Mouse (Mus musculus): ENCODE measurements around the gene Pidd1. TPM values are rescaled to one million over a fixed set of nuclear protein-coding genes. Genes with fewer than 3 reads are reported as not detected.

Pidd1 gene
- polyA plus RNA-seq, 1 experiment from 2014 or later: 1.5 TPM

Other genes with a start within 250 kb of the Pidd1 start
- 1.2 to 3.9 TPM (median 2.3 TPM) in 3 replicates for gene Lrrc56, start 249.9 kb downstream of the Pidd1 start, polyA plus RNA-seq (2018)
- gene Lmntd2, start 229.9 kb downstream of the Pidd1 start, polyA plus RNA-seq (2018): not detected in 3 replicates
- gene Rassf7, start 228.2 kb downstream of the Pidd1 start, polyA plus RNA-seq (2018): 0.60 to 3.0 TPM (median 2.4 TPM) in 3 replicates
- gene Phrf1, start 215.2 kb downstream of the Pidd1 start, polyA plus RNA-seq (2018): 36.7 to 44.4 TPM (median 42.6 TPM) in 3 replicates
- 119 to 344 TPM (median 190 TPM) in 3 replicates for gene Irf7, start 177.5 kb downstream of the Pidd1 start, polyA plus RNA-seq (2018)
- not detected in 3 replicates for gene Cdhr5, start 167.2 kb downstream of the Pidd1 start, polyA plus RNA-seq (2018)
- gene Sct, start 164.9 kb downstream of the Pidd1 start, polyA plus RNA-seq (2018): not detected in 3 replicates
- 0.09 TPM in 1 of 3 replicates, not detected in the others for gene Drd4, start 152.0 kb downstream of the Pidd1 start, polyA plus RNA-seq (2018)
- gene Deaf1, start 116.3 kb downstream of the Pidd1 start, polyA plus RNA-seq (2018): 14.6 to 16.7 TPM (median 16.5 TPM) in 3 replicates
- 10.2 to 25.3 TPM (median 18.7 TPM) in 3 replicates for gene Tmem80, start 116.3 kb downstream of the Pidd1 start, polyA plus RNA-seq (2018)
- gene Eps8l2, start 105.1 kb downstream of the Pidd1 start, polyA plus RNA-seq (2018): not detected in 3 replicates
- gene Taldo1, start 51.8 kb downstream of the Pidd1 start, polyA plus RNA-seq (2018): 238 to 467 TPM (median 415 TPM) in 3 replicates
- 8.0 to 25.6 TPM (median 17.6 TPM) in 3 replicates for gene Gatd1, start 29.9 kb downstream of the Pidd1 start, polyA plus RNA-seq (2018)
- not detected in 3 replicates for gene Cend1, start 14.5 kb downstream of the Pidd1 start, polyA plus RNA-seq (2018)
- 12.7 to 36.5 TPM (median 27.8 TPM) in 3 replicates for gene Slc25a22, start 6.1 kb downstream of the Pidd1 start, polyA plus RNA-seq (2018)
- 766 to 855 TPM (median 779 TPM) in 3 replicates for gene Rplp2, start 3.3 kb upstream of the Pidd1 start, polyA plus RNA-seq (2018)
- 36.1 to 135 TPM (median 74.0 TPM) in 3 replicates for gene Pnpla2, start 11.2 kb upstream of the Pidd1 start, polyA plus RNA-seq (2018)
- 15.7 to 22.0 TPM (median 19.0 TPM) in 3 replicates for gene Cracr2b, start 17.1 kb upstream of the Pidd1 start, polyA plus RNA-seq (2018)
- 58.4 to 83.6 TPM (median 60.3 TPM) in 3 replicates for gene Cd151, start 23.4 kb upstream of the Pidd1 start, polyA plus RNA-seq (2018)
- 8.3 to 22.8 TPM (median 12.8 TPM) in 3 replicates for gene Polr2l, start 31.1 kb upstream of the Pidd1 start, polyA plus RNA-seq (2018)
- 48.8 to 142 TPM (median 129 TPM) in 3 replicates for gene Tspan4, start 31.2 kb upstream of the Pidd1 start, polyA plus RNA-seq (2018)
- gene Chid1, start 95.8 kb upstream of the Pidd1 start, polyA plus RNA-seq (2018): 23.1 to 31.1 TPM (median 25.0 TPM) in 3 replicates
- gene Ap2a2, start 118.1 kb upstream of the Pidd1 start, polyA plus RNA-seq (2018): 86.4 to 118 TPM (median 89.9 TPM) in 3 replicates
- gene Muc6, start 211.3 kb upstream of the Pidd1 start, polyA plus RNA-seq (2018): 0.04 to 0.07 TPM in 2 of 3 replicates, not detected in the other
- 0.07 to 0.14 TPM in 2 of 3 replicates, not detected in the other for gene Muc2, start 246.3 kb upstream of the Pidd1 start, polyA plus RNA-seq (2018)

Data from macrophage (primary cell).